Mouse (Mus musculus): ENCODE results near the gene Cep55.

- TF ChIP-seq CTCF (IDR thresholded peaks at IDR 0.05; ENCODE audit: extremely low read depth, insufficient read depth, insufficient read length, insufficient replicate concordance) (no peak), POLR2A (IDR thresholded peaks at IDR 0.05; ENCODE audit: low read depth, low read length) (no peak)
Observed at GRCm38 (mm10) chr19:38030673-38031137, 24.1 kb upstream of the Cep55 start.
